Mouse (Mus musculus): ENCODE data around the gene Aoc2. TPM values are rescaled to one million over a fixed set of nuclear protein-coding genes. Genes with fewer than 3 reads are reported as not detected.
"Not testable (repeated sequence)": the region's sequence is repeated elsewhere in the genome, so short reads cannot be mapped to it uniquely, and the experiment has no call there.

Gene Aoc2
- polyA plus RNA-seq, 1 experiment from 2014 or later = 1.4 TPM

DNA sequence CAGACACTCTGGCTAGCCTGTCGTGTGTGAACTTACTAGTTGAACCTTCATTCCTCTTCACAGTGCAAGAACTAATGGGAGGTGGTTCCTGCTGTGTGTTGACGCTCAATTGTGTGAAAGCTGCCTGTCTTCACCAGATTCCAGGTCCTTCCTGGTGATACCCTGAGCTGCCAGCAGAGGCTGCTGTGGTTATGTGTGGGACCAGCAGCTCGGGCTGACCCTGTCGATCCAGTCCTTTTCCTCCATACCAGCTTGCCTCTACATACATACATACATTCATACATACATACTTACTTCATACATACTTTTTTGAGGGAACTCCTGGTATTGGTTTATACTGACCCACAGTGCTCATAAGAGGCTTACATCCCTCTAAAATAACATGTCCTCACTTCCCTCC lies 1.3 kb upstream of the Aoc2 start:
- Histone ChIP-seq H3K27me3 (replicated peaks) (no peaks in the 10 kb centered on the region), H3K27ac (no peak overlapping the region), H3K9me3 (no peaks in the 10 kb centered on the region), H3K36me3 (peaks cover 61% of the 10 kb centered on the region), H3K4me1 (no peaks in the 10 kb centered on the region), H3K4me3 (replicated peaks) (no peak overlapping the region), H3K4me2 (no peak overlapping the region), H3K9ac (no peak overlapping the region)
- WGBS = 15% methylated on average over 4 of the region's 4 CpGs
- no peak for ATAC-seq (ENCODE audit: insufficient read depth, low FRiP score, low read depth)

GRCm38 (mm10) chr11:101325201-101325600 lies 338 bp downstream of the Aoc2 start:
- not testable (repeated sequence) for H3K4me2 ChIP-seq; ATAC-seq (ENCODE audit: insufficient read depth, low FRiP score, low read depth); H3K4me3 ChIP-seq (replicated peaks); H3K27ac ChIP-seq; H3K9me3 ChIP-seq; H3K4me1 ChIP-seq; H3K27me3 ChIP-seq (replicated peaks); H3K9ac ChIP-seq
- peaks cover 45% of the 10 kb centered on the region for H3K36me3 ChIP-seq
- WGBS = 88% methylated on average over 11 of the region's 11 CpGs

- H3K27me3 ChIP-seq (replicated peaks) = no peaks in the 10 kb centered on the region
- H3K27ac ChIP-seq = no peak overlapping the region
- WGBS = 87% methylated on average over 11 of the region's 11 CpGs
- no peak overlapping the region for H3K4me3 ChIP-seq (replicated peaks)
- H3K9me3 ChIP-seq = no peaks in the 10 kb centered on the region
- no peak overlapping the region for H3K9ac ChIP-seq
- 0 out of 2 replicates have a peak, but pooled peaks cover 3% of the 10 kb centered on the region for H3K4me1 ChIP-seq
- H3K4me2 ChIP-seq = no peak overlapping the region
- H3K36me3 ChIP-seq = peaks cover 36% of the 10 kb centered on the region
- ATAC-seq (ENCODE audit: insufficient read depth, low FRiP score, low read depth) = no peak
Observed at GRCm38 (mm10) chr11:101326147-101326546, 1.3 kb downstream of the Aoc2 start.

- Histone ChIP-seq H3K27ac (no peak overlapping the region), H3K36me3 (peaks cover 27% of the 10 kb centered on the region), H3K27me3 (replicated peaks) (no peaks in the 10 kb centered on the region), H3K4me1 (0 out of 2 replicates have a peak, but pooled peaks cover 3% of the 10 kb centered on the region), H3K4me3 (replicated peaks) (no peak overlapping the region), H3K9ac (no peak overlapping the region), H3K4me2 (no peak overlapping the region), H3K9me3 (no peaks in the 10 kb centered on the region)
- 42% methylated on average over 3 of the region's 3 CpGs for WGBS
- ATAC-seq (ENCODE audit: insufficient read depth, low FRiP score, low read depth) = no peak
Observed at GRCm38 (mm10) chr11:101327311-101327710, 2.4 kb downstream of the Aoc2 start.

DNA sequence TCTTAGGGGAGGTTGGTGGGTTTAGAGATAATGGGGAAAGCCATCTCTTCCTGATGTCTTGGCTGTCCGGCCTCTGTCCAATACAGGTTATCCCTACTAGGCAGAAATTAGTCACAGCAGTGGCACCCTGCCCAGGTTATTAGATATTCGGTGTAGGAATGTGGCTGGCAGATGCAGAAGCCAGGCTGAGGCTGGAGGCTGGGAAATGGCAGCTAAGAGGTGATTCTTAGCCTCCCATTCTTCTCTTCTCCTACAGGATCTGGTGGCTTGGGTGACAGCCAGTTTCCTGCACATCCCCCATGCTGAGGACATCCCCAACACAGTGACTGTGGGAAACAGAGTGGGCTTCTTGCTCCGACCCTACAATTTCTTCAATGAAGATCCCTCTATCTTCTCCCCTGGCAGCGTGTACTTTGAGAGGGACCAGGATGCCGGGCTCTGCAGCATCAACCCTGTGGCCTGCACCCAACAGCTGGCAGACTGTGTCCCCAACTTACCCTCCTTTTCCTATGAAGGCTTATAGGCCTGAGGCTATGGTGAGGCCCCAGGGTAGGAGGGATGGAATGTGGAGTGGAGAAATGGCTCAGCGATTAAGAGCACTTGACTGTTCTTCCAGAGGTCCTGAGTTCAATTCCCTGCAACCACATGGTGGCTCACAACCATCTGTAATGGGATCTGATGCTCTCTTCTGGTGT lies 4.2 kb downstream of the Aoc2 start:
- Histone ChIP-seq H3K9me3 (no peaks in the 10 kb centered on the region), H3K4me3 (replicated peaks) (no peak overlapping the region), H3K36me3 (peaks cover 16% of the 10 kb centered on the region), H3K27me3 (replicated peaks) (no peaks in the 10 kb centered on the region), H3K4me1 (0 out of 2 replicates have a peak, but pooled peaks cover 3% of the 10 kb centered on the region), H3K27ac (no peak overlapping the region), H3K9ac (no peak overlapping the region), H3K4me2 (no peak overlapping the region)
- no peak for ATAC-seq (ENCODE audit: insufficient read depth, low FRiP score, low read depth)
- WGBS = 80% methylated on average over 6 of the region's 6 CpGs

- Histone ChIP-seq H3K9me3 (no peaks in the 10 kb centered on the region), H3K36me3 (peaks cover 3% of the 10 kb centered on the region; the same call in 1 of the 2 replicates), H3K9ac (no peak within 1 kb of the TSS), H3K27ac (peak within 1 kb of the TSS; percentile 63; the same call in 1 of the 2 replicates), H3K27me3 (replicated peaks) (no peaks in the 10 kb centered on the region), H3K4me2 (no peak within 1 kb of the TSS; the same call in 1 of the 2 replicates), H3K4me3 (replicated peaks) (no peak within 1 kb of the TSS), H3K4me1 (0 out of 2 replicates have a peak, but pooled peaks cover 3% of the 10 kb centered on the region)
- peak; percentile 40; the same call in 1 of the 2 replicates for ATAC-seq (ENCODE audit: insufficient read depth, low FRiP score, low read depth)
- 57% methylated on average over 7 of the region's 7 CpGs for WGBS
Observed at GRCm38 (mm10) chr11:101330371-101330924, 5.6 kb downstream of the Aoc2 start, which contains the start of gene Aoc3. Gene Aoc3, plus strand, starts transcription at chr11:101330605.

- not testable (repeated sequence) for H3K9ac ChIP-seq; H3K9me3 ChIP-seq; ATAC-seq (ENCODE audit: insufficient read depth, low FRiP score, low read depth); H3K4me1 ChIP-seq; H3K27me3 ChIP-seq (replicated peaks); H3K4me3 ChIP-seq (replicated peaks); H3K4me2 ChIP-seq; H3K36me3 ChIP-seq
- peak overlapping the region; percentile 63; the same call in 1 of the 2 replicates for H3K27ac ChIP-seq
- 70% methylated on average over 6 of the region's 6 CpGs for whole genome bisulfite sequencing
Observed at GRCm38 (mm10) chr11:101330961-101331360, 6.1 kb downstream of the Aoc2 start.

GRCm38 (mm10) chr11:101332537-101332936 lies 7.7 kb downstream of the Aoc2 start:
- Histone ChIP-seq H3K36me3 (no peaks in the 10 kb centered on the region), H3K4me2 (peak overlapping the region; percentile 24; the same call in 1 of the 2 replicates), H3K4me1 (peaks cover 6% of the 10 kb centered on the region), H3K27ac (no peak overlapping the region), H3K9ac (no peak overlapping the region), H3K9me3 (no peaks in the 10 kb centered on the region), H3K4me3 (replicated peaks) (no peak overlapping the region), H3K27me3 (replicated peaks) (no peaks in the 10 kb centered on the region)
- whole genome bisulfite sequencing = 69% methylated on average over 3 of the region's 3 CpGs
- no peak for ATAC-seq (ENCODE audit: insufficient read depth, low FRiP score, low read depth)

DNA sequence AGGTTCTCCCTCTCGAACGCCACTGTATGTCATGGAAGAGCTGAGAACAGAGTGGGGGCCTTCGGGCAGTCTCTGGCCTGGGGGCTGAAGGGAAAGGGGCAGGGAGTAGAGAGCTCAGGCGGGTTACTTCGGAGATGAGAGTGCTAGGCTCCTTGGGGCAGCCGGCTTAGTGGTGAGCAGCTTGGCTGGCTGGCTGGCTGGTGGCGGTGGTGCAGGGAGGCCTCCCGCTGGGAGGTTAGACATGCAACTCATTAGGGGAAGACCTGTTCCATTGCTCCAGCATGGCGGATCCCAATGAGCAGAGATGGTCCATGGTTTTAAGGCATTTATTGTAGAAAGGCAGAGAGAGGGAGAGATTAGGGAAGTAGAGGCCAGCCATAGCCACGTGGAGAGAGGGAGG lies 9.2 kb downstream of the Aoc2 start:
- Histone ChIP-seq H3K4me3 (replicated peaks) (0 out of 2 replicates have a peak overlapping the region, but pooled peaks have one; percentile 6), H3K36me3 (no peaks in the 10 kb centered on the region), H3K9ac (no peak overlapping the region), H3K4me2 (peak overlapping the region; percentile 19; the same call in 1 of the 2 replicates), H3K27me3 (replicated peaks) (no peaks in the 10 kb centered on the region), H3K9me3 (no peaks in the 10 kb centered on the region), H3K27ac (no peak overlapping the region), H3K4me1 (peaks cover 11% of the 10 kb centered on the region)
- ATAC-seq (ENCODE audit: insufficient read depth, low FRiP score, low read depth) = no peak
- WGBS = 52% methylated on average over 10 of the region's 10 CpGs

DNA sequence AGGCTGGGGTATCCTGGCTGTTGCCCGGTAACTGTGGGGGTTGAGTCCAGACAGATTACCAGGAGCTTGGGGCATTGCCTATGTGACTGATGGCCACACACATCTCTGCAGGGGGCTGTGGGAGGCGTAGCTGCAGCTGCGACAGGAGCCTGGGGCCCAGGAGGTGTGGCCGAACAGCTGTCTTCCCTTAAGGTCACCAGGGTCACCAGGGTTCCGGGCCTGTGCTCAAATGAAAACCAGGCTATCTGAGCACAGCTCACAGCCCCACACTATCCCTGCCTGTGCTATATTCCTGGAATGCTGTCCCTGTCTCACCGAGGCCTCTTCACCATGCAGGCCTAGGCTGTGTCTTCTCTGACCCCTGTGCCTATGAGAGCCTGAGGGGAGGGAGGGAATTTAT lies 9.7 kb downstream of the Aoc2 start:
- Histone ChIP-seq H3K9me3 (no peaks in the 10 kb centered on the region), H3K9ac (no peak overlapping the region), H3K4me3 (replicated peaks) (no peak overlapping the region), H3K4me1 (peaks cover 11% of the 10 kb centered on the region), H3K27me3 (replicated peaks) (no peaks in the 10 kb centered on the region), H3K4me2 (no peak overlapping the region), H3K36me3 (no peaks in the 10 kb centered on the region), H3K27ac (no peak overlapping the region)
- 18% methylated on average over 6 of the region's 6 CpGs for WGBS
- ATAC-seq (ENCODE audit: insufficient read depth, low FRiP score, low read depth) = no peak

- 73% methylated on average over 9 of the region's 9 CpGs for WGBS
- no peak overlapping the region for H3K4me3 ChIP-seq (replicated peaks)
- no peaks in the 10 kb centered on the region for H3K36me3 ChIP-seq
- H3K27ac ChIP-seq = no peak overlapping the region
- H3K27me3 ChIP-seq (replicated peaks) = no peaks in the 10 kb centered on the region
- H3K4me1 ChIP-seq = peaks cover 10% of the 10 kb centered on the region
- no peak overlapping the region for H3K4me2 ChIP-seq
- no peak for ATAC-seq (ENCODE audit: insufficient read depth, low FRiP score, low read depth)
- H3K9me3 ChIP-seq = no peaks in the 10 kb centered on the region
- H3K9ac ChIP-seq = no peak overlapping the region
Observed at GRCm38 (mm10) chr11:101335685-101336084, 10.8 kb downstream of the Aoc2 start.

GRCm38 (mm10) chr11:101338123-101338760 lies 13.4 kb downstream of the Aoc2 start:
- Histone ChIP-seq H3K27ac (peak overlapping the region; percentile 12; the same call in 1 of the 2 replicates), H3K9ac (no peak overlapping the region), H3K4me1 (peaks cover 9% of the 10 kb centered on the region), H3K27me3 (replicated peaks) (no peaks in the 10 kb centered on the region), H3K9me3 (no peaks in the 10 kb centered on the region), H3K36me3 (no peaks in the 10 kb centered on the region), H3K4me2 (peak overlapping the region; percentile 47), H3K4me3 (replicated peaks) (peak overlapping the region; percentile 14)
- ATAC-seq (ENCODE audit: insufficient read depth, low FRiP score, low read depth) = peak; percentile 84; the same call in 1 of the 2 replicates
- WGBS = 3% methylated on average over 9 of the region's 9 CpGs
